Mouse (Mus musculus) fibroblast of lung, adult 2 months (primary cell): ENCODE measurements at regions not wholly inside any gene's neighbourhood (a gene's known extent, or its start where the extent isn't known, plus 50 kb on each side); places are given as distances from the start of the nearest gene placed in this dataset.

ENCODE experiments used
- DNase-seq: peaks from one replicate; pipeline ENCODE4 v3.0.0-alpha.2; 2011; ENCODE audit warnings: low read depth

GRCm38 (mm10) chr12:107759291-107759690 lies 244.1 kb downstream of the Bcl11b start:
- no peak for DNase-seq

GRCm38 (mm10) chr12:107759911-107760310 lies 243.5 kb downstream of the Bcl11b start:
- DNase-seq, result no peak

- DNase-seq, result no peak
Observed at GRCm38 (mm10) chr12:107762140-107762539, 241.3 kb downstream of the Bcl11b start.

GRCm38 (mm10) chr12:107769801-107770515 lies 233.4 kb downstream of the Bcl11b start:
- no peak for DNase-seq

- DNase-seq, result no peak
Observed at GRCm38 (mm10) chr12:107770516-107770836, 232.9 kb downstream of the Bcl11b start.

GRCm38 (mm10) chr12:107771325-107771724 lies 232.1 kb downstream of the Bcl11b start:
- DNase-seq, result no peak

GRCm38 (mm10) chr12:107771809-107772208 lies 231.6 kb downstream of the Bcl11b start:
- DNase-seq, result no peak

DNA sequence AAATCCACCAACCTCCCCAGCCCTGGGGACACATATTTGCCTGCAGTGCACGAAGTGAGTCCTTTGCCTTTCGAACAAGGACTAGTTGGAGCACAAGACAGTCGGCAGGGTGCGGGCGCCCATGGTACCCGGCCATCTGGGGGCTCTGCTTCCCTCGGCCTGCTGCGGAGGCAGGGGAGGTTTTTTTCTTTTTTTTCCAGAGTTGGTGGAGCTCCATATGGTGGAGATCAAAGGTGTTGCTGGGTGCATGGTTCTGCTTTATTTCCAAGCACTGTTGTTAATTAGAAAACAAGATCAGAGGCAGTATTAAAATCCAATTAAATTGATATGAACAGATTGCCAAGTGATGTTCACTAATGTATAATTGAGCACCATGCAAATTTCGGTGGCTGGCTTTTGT lies 225.4 kb downstream of the Bcl11b start:
- no peak for DNase-seq

GRCm38 (mm10) chr12:107779306-107780057 lies 223.9 kb downstream of the Bcl11b start:
- no peak for DNase-seq

DNA sequence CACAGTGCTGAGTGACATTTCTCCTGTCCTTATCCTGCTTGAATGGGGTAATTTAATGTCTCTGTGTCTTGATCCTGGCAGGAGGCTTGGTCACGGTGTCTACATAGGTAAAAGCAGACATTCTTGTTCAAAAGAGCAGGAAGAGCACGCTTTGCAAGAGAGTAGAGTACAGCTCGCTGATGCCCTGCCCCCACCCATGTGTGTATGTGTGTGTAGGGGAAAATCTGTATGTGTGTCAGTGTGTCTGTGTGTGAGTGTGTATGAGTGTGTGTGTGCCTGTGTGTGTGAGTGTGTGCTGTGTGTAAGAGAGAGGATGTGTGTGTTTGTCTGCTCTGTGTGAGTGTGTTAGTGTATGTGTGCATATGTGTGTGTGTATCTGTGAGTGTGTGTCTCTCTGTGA lies 221.3 kb downstream of the Bcl11b start:
- DNase-seq, result no peak

- DNase-seq, result no peak
Observed at GRCm38 (mm10) chr12:107783831-107784230, 219.6 kb downstream of the Bcl11b start.

DNA sequence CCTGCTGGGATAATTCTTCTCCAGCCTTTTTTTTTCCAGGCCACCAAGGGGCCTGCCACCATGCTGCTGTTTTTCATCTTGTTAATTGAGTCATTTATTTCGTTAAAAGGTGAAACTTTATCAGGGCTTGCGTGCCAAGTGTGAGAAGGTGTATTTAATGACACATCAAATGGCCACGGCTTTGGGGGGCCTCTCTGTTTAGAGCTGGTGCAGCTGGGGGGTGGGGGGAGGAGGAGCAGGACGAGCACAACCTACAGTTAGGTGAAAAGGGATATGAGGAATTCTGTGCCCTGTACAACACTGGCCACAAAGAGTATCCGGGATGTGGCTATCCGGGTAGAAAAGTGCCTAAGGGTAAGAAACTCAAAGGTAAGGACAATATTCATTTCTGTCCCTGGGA lies 213.6 kb downstream of the Bcl11b start:
- no peak for DNase-seq

DNA sequence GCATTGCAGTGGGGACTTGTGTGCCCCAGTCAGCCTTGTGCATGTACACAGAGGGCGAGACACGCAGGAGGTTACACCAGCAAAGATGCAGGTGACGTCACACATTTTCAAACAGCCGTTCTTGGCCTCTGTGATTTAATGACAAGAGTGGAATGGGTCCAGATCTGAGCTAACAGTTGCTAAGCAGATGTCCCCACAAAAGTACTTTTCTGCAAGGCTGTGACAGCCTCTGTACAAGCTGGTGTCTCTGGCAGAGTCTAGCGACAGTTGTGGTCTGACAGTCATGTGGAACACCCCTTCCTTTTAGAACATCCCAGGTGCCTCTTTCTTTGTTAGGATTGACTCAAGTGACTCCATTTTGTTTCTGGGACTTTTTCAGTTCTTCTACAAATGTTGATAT lies 203.1 kb downstream of the Bcl11b start:
- no peak for DNase-seq

DNA sequence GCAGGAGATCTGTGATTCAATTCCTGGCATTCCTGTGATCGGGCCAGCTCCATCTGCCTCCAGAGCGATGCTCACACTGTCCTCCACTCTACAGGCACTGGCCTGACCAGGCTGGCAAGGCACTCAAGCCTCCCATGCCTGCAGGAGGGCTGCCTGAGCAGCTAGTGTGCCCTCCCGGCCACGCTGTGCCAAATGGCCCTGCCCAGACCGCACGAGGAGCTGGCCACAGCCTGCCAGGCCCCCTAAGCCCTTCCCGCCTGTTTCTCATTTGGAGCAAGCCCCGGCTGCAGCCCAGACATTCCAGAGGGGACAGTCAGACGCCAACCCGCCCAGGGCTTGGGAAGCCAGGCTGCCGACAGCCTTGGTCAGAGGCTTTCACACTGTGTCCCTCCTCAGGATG lies 195.8 kb downstream of the Bcl11b start:
- DNase-seq, result peak; percentile 81

- no peak for DNase-seq
Observed at GRCm38 (mm10) chr12:107808158-107808715, 195.2 kb downstream of the Bcl11b start.

GRCm38 (mm10) chr12:107811231-107811630 lies 192.2 kb downstream of the Bcl11b start:
- no peak for DNase-seq

GRCm38 (mm10) chr12:107812549-107813335 lies 190.7 kb downstream of the Bcl11b start:
- peak; percentile 87 for DNase-seq

DNA sequence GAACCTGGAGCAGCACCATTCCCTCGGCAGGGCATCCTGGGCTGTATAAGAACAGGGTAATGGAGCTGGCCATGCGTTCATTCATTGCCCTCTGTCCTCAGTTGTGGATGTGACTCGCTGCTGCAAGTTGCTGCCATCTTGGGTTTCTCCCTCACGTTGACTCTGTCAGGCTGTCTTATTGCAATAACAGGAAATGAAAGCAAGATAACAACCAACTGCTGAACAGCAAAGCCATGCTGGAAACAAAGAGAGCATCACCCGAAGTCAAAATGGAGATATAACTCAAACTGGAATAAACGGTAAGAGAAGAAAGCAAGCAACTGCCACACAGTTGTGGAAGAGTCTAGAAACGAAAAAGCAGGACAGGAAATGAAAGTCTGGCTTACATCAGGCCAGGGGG lies 188.5 kb downstream of the Bcl11b start:
- no peak for DNase-seq

- no peak for DNase-seq
Observed at GRCm38 (mm10) chr12:107823768-107824394, 179.5 kb downstream of the Bcl11b start.

GRCm38 (mm10) chr12:107825921-107826320 lies 177.5 kb downstream of the Bcl11b start:
- DNase-seq, result no peak

GRCm38 (mm10) chr12:107831400-107832128 lies 171.8 kb downstream of the Bcl11b start:
- DNase-seq, result no peak
